Mouse (Mus musculus) MEL (cell line): ENCODE results near the gene Hoxc9. TPM values are rescaled to one million over a fixed set of nuclear protein-coding genes. Genes with fewer than 3 reads are reported as not detected.

Experiments
- DNase-seq: peaks from one replicate; pipeline ENCODE4 v3.0.0; 2011; ENCODE audit warnings: low read depth, low spot score
- H3K27ac ChIP-seq: 2 replicates; pipeline ENCODE4 v1.5.1; 2012; ENCODE audit warnings: low read depth, mild to moderate bottlenecking, control low read depth, low read length, moderate library complexity; ENCODE audit not compliant: control insufficient read depth
- H3K27me3 ChIP-seq, 2 experiments: fragments of 150-350 bp in 1 of 2; sonication (generic) in 1 of 2; 2 replicates each; pipeline ENCODE4 v1.6.1; 2012; ENCODE audit warnings: low read length in 2 of 2, mild to moderate bottlenecking in 2 of 2, improper control_type of control experiment in 1 of 2, moderate library complexity in 1 of 2; ENCODE audit not compliant: insufficient read depth in 2 of 2, control insufficient read depth in 1 of 2
- H3K36me3 ChIP-seq, 2 experiments: 2 replicates each; pipeline ENCODE4 v1.6.1; 2012 to 2014; ENCODE audit warnings: low read length in 2 of 2, improper control_type of control experiment in 1 of 2, inconsistent platforms in 1 of 2, mild to moderate bottlenecking in 1 of 2; ENCODE audit not compliant: insufficient read depth in 2 of 2, control insufficient read depth in 1 of 2
- H3K4me1 ChIP-seq, 2 experiments: fragments of 150-350 bp in 1 of 2; sonication (generic) in 1 of 2; 2 replicates each; pipeline ENCODE4 v1.6.1; 2012; ENCODE audit warnings: low read length in 2 of 2, improper control_type of control experiment in 1 of 2, mild to moderate bottlenecking in 1 of 2; ENCODE audit not compliant: insufficient read depth in 2 of 2, control insufficient read depth in 1 of 2
- H3K4me3 ChIP-seq, 2 experiments: fragments of 150-350 bp in 1 of 2; sonication (generic) in 1 of 2; 2 replicates each; pipeline ENCODE4 v1.5.1; 2012; ENCODE audit warnings: low read depth in 2 of 2, low read length in 2 of 2, mild to moderate bottlenecking in 2 of 2, moderate library complexity in 2 of 2, control low read depth in 1 of 2, improper control_type of control experiment in 1 of 2; ENCODE audit not compliant: control insufficient read depth in 1 of 2, insufficient read depth in 1 of 2
- H3K79me2 ChIP-seq: 2 replicates; pipeline ENCODE4 v1.6.1; 2012; ENCODE audit warnings: mild to moderate bottlenecking, low read length, moderate library complexity; ENCODE audit not compliant: control insufficient read depth, poor library complexity, insufficient read depth
- H3K9ac ChIP-seq: 2 replicates; pipeline ENCODE4 v1.6.1; 2012; ENCODE audit warnings: low read depth, mild to moderate bottlenecking, control low read depth, low read length, moderate library complexity; ENCODE audit not compliant: control insufficient read depth, poor library complexity, severe bottlenecking
- H3K9me3 ChIP-seq: fragments of 150-350 bp; sonication (generic); replicated peaks from 2 replicates; pipeline ENCODE4 v1.6.1; 2012; ENCODE audit warnings: mild to moderate bottlenecking, low read length, improper control_type of control experiment, moderate library complexity; ENCODE audit not compliant: insufficient read depth
- BHLHE40 ChIP-seq: IDR thresholded peaks from 2 replicates; pipeline ENCODE4 v1.6.1; 2012; ENCODE audit warnings: low read depth, mild to moderate bottlenecking, inconsistent platforms, low read length, improper control_type of control experiment, borderline replicate concordance
- CHD2 ChIP-seq: IDR thresholded peaks from 2 replicates; pipeline ENCODE4 v1.6.1; 2011; ENCODE audit warnings: low read length, improper control_type of control experiment
- ELF1 ChIP-seq: IDR thresholded peaks from 2 replicates; pipeline ENCODE4 v1.6.1; 2014; ENCODE audit warnings: low read depth, mild to moderate bottlenecking, inconsistent platforms, low read length, improper control_type of control experiment, moderate library complexity
- GATA1 ChIP-seq: IDR thresholded peaks from 2 replicates; pipeline ENCODE4 v1.6.1; 2011; ENCODE audit warnings: low read depth, low read length, improper control_type of control experiment
- HCFC1 ChIP-seq: IDR thresholded peaks from 2 replicates; pipeline ENCODE4 v1.6.1; 2012; ENCODE audit warnings: low read depth, mild to moderate bottlenecking, inconsistent platforms, low read length, improper control_type of control experiment, moderate library complexity
- MAFK ChIP-seq: IDR thresholded peaks from 2 replicates; pipeline ENCODE4 v1.6.1; 2011; ENCODE audit warnings: low read depth, mild to moderate bottlenecking, low read length, improper control_type of control experiment, borderline replicate concordance
- MXI1 ChIP-seq: IDR thresholded peaks from 2 replicates; pipeline ENCODE4 v1.6.1; 2011; ENCODE audit warnings: mild to moderate bottlenecking, low read depth, low read length, improper control_type of control experiment
- MYC ChIP-seq: IDR thresholded peaks from 2 replicates; pipeline ENCODE4 v1.6.1; 2011; ENCODE audit warnings: low read depth, mild to moderate bottlenecking, low read length, improper control_type of control experiment, moderate library complexity
- POLR2A ChIP-seq, 2 experiments: IDR thresholded peaks; 2 replicates each; pipeline ENCODE4 v1.6.1; 2011 to 2012; ENCODE audit warnings: low read length in 2 of 2, mild to moderate bottlenecking in 2 of 2, control low read depth in 1 of 2, improper control_type of control experiment in 1 of 2, low read depth in 1 of 2, moderate library complexity in 1 of 2; ENCODE audit not compliant: control insufficient read depth in 1 of 2, insufficient read depth in 1 of 2, poor library complexity in 1 of 2
- RAD21 ChIP-seq: IDR thresholded peaks from 2 replicates; pipeline ENCODE4 v1.6.1; 2011; ENCODE audit warnings: mild to moderate bottlenecking, low read depth, low read length, improper control_type of control experiment
- RCOR1 ChIP-seq: IDR thresholded peaks from 2 replicates; pipeline ENCODE4 v1.6.1; 2012; ENCODE audit warnings: low read depth, mild to moderate bottlenecking, inconsistent platforms, low read length, improper control_type of control experiment
- TAL1 ChIP-seq: IDR thresholded peaks from 2 replicates; pipeline ENCODE4 v1.6.1; 2012; ENCODE audit warnings: mild to moderate bottlenecking, inconsistent platforms, low read length, moderate library complexity, mixed read lengths
- UBTF ChIP-seq: IDR thresholded peaks from 2 replicates; pipeline ENCODE4 v1.6.1; 2012; ENCODE audit warnings: low read depth, mild to moderate bottlenecking, inconsistent platforms, low read length, improper control_type of control experiment, moderate library complexity, borderline replicate concordance; ENCODE audit not compliant: insufficient read depth
- USF2 ChIP-seq, 2 experiments: IDR thresholded peaks; 2 replicates each; pipeline ENCODE4 v1.6.1; 2011 to 2012; ENCODE audit warnings: improper control_type of control experiment in 2 of 2, low read length in 2 of 2, borderline replicate concordance in 1 of 2, inconsistent platforms in 1 of 2, low read depth in 1 of 2, mild to moderate bottlenecking in 1 of 2; ENCODE audit not compliant: insufficient read depth in 1 of 2
- polyA plus RNA-seq, 2 experiments: library from polyadenylated mRNA; stranded (reverse) in 1 of 2; unstranded in 1 of 2; fragments of >175 nt in 1 of 2; fragments of >200 nt in 1 of 2; gene quantifications; 2 replicates each; pipeline versions ENCODE4 v1.2.1 to v1.2.4; 2012; ENCODE audit warnings: low replicate concordance in 2 of 2, low read depth in 1 of 2; ENCODE audit not compliant: insufficient read length in 2 of 2, insufficient read depth in 1 of 2, missing spikeins in 1 of 2
- total RNA-seq: library from RNA; depleted of rRNA; stranded (reverse); fragments of 300-350 nt; gene quantifications from 2 replicates; pipeline ENCODE4 v1.2.3, GENCODE M21; 2012

Gene Hoxc9
- total and polyA plus RNA-seq, 3 experiments, result 4.1 to 400 (median 9.5) TPM

DNA sequence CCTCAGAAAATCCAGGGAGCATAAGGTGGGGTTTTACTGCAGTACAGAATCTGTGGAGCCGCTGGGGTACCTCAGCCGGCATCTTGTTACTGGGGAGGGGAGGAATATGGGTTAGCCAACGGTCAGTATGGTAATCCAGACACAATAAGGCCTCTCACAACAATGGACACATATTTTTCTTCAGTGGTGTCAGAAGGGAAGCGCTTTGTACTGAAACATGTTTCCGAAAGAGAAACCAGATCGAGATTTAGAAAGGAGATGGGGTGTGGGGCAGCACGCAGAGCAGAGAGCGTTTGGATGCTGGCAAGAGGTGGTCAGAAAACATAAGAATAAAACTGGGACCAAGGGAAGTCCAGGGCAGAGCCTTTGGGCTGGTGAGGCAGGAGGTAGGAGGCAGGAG lies 53.9 kb downstream of the Hoxc9 start:
- H3K27me3 ChIP-seq, result no peaks in the 10 kb centered on the region
- H3K36me3 ChIP-seq, result no peaks in the 10 kb centered on the region

GRCm38 (mm10) chr15:103032167-103032566 lies 55.9 kb downstream of the Hoxc9 start:
- Histone ChIP-seq H3K79me2 (peaks cover 9% of the 10 kb centered on the region), H3K4me3 (no peak overlapping the region), H3K4me1 (peaks cover 0 to 9% of the 10 kb centered on the region in 2 experiments; a peak in 3 of 4 replicates), H3K27ac (no peak overlapping the region), H3K36me3 (peaks cover 0 to 4% of the 10 kb centered on the region in 2 experiments; a peak in 2 of 4 replicates), H3K9me3 (no peaks in the 10 kb centered on the region), H3K9ac (no peak overlapping the region), H3K27me3 (no peaks in the 10 kb centered on the region)
- DNase-seq, result no peak
- no peak for TF ChIP-seq UBTF
- TF ChIP-seq MAFK, result no peak
- TF ChIP-seq ELF1, result no peak
- TF ChIP-seq MYC, result no peak
- no peak for TF ChIP-seq RAD21
- no peak for TF ChIP-seq MXI1
- TF ChIP-seq TAL1, result no peak
- no peak for TF ChIP-seq GATA1
- TF ChIP-seq RCOR1, result no peak
- TF ChIP-seq BHLHE40, result no peak
- TF ChIP-seq POLR2A (IDR thresholded peaks at IDR 0.05; ENCODE audit: control insufficient read depth in 1 of 2, insufficient read depth in 1 of 2, low read depth in 1 of 2, low read length in 2 of 2, poor library complexity in 1 of 2), result no peak

More for the DNA sequence above, 53.9 kb downstream of the Hoxc9 start:
- H3K79me2 ChIP-seq, result 0 out of 2 replicates have a peak, but pooled peaks cover 1% of the 10 kb centered on the region
- peaks cover 0 to 9% of the 10 kb centered on the region in 2 experiments; a peak in 3 of 4 replicates for H3K4me1 ChIP-seq
- TF ChIP-seq CHD2 (no peak), HCFC1 (no peak), USF2 (IDR thresholded peaks at IDR 0.05; ENCODE audit: borderline replicate concordance in 1 of 2, insufficient read depth in 1 of 2, low read depth in 1 of 2, low read length in 2 of 2) (no peak)
- no peak overlapping the region for H3K27ac ChIP-seq
- no peak overlapping the region for H3K9ac ChIP-seq
- H3K9me3 ChIP-seq, result no peaks in the 10 kb centered on the region
- no peak for DNase-seq
- no peak overlapping the region for H3K4me3 ChIP-seq
